Mouse (Mus musculus) forebrain, embryonic 14.5 days (tissue): ENCODE measurements at regions not wholly inside any gene's neighbourhood (a gene's known extent, or its start where the extent isn't known, plus 50 kb on each side); places are given as distances from the start of the nearest gene placed in this dataset.
"Not testable (repeated sequence)": the region's sequence is repeated elsewhere in the genome, so short reads cannot be mapped to it uniquely, and the experiment has no call there.

Experiments
- ATAC-seq: fragments of 200-750 bp; cut with Nextera tagmentation; 2 replicates; pipeline ENCODE4 v1.8.0; 2017; ENCODE audit warnings: mild to moderate bottlenecking, moderate library complexity
- DNase-seq: peaks from one replicate; pipeline ENCODE4 v3.0.0-alpha.2; 2015; ENCODE audit warnings: low spot score
- H3K27ac ChIP-seq: fragments of 300-500 bp; sonication (generic); 2 replicates; pipeline ENCODE4 v1.5.1; 2014; ENCODE audit warnings: low read depth, mild to moderate bottlenecking, control low read depth, low read length, moderate library complexity
- H3K27me3 ChIP-seq: fragments of 300-500 bp; sonication (generic); replicated peaks from 2 replicates; pipeline ENCODE4 v1.6.1; 2014; ENCODE audit warnings: low read length, control low read depth, mixed read lengths; ENCODE audit not compliant: control insufficient read depth, insufficient read depth
- H3K36me3 ChIP-seq: fragments of 300-500 bp; sonication (generic); 2 replicates; pipeline ENCODE4 v1.6.1; 2014; ENCODE audit warnings: low read length, control low read depth; ENCODE audit not compliant: control insufficient read depth, insufficient read depth
- H3K4me1 ChIP-seq: fragments of 300-500 bp; sonication (generic); 2 replicates; pipeline ENCODE4 v1.6.1; 2014; ENCODE audit warnings: antibody characterized with exemption, low read length, control low read depth; ENCODE audit not compliant: control insufficient read depth, insufficient read depth
- H3K4me2 ChIP-seq: fragments of 300-500 bp; sonication (generic); 2 replicates; pipeline ENCODE4 v1.6.1; 2014; ENCODE audit warnings: mild to moderate bottlenecking, control low read depth, low read length
- H3K4me3 ChIP-seq: fragments of 300-500 bp; sonication (generic); 2 replicates; pipeline ENCODE4 v1.5.1; 2014; ENCODE audit warnings: low read depth, low read length, control low read depth
- H3K9ac ChIP-seq: fragments of 300-500 bp; sonication (generic); 2 replicates; pipeline ENCODE4 v1.6.1; 2014; ENCODE audit warnings: mild to moderate bottlenecking, low read length, control low read depth, moderate library complexity
- H3K9me3 ChIP-seq: fragments of 300-500 bp; sonication (generic); replicated peaks from 2 replicates; pipeline ENCODE4 v1.6.1; 2016; ENCODE audit warnings: low read length, control low read depth, mixed read lengths; ENCODE audit not compliant: control insufficient read depth
- WGBS: fragments of 180-500 bp; shearing (Covaris S2); extraction: QIAGEN DNeasy Blood & Tissue Kit; methylation state at CpG from one replicate; pipeline ENCODE4 v1.1.7; 2014; 5-methylcytosine and 5-hydroxymethylcytosine counted together

- H3K27ac ChIP-seq, result no peak overlapping the region
- no peak for DNase-seq
- no peaks in the 10 kb centered on the region for H3K36me3 ChIP-seq
- no peak overlapping the region for H3K9ac ChIP-seq
- no peak overlapping the region for H3K4me2 ChIP-seq
- no peak overlapping the region for H3K4me3 ChIP-seq
- no peaks in the 10 kb centered on the region for H3K9me3 ChIP-seq
- WGBS, result 63% methylated on average over 7 of the region's 7 CpGs
- no peaks in the 10 kb centered on the region for H3K4me1 ChIP-seq
- peaks cover 7% of the 10 kb centered on the region for H3K27me3 ChIP-seq
- no peak for ATAC-seq
These were observed 151.9 kb upstream of the Dmrta1 start for GRCm38 (mm10) chr4:89527326-89527725.

GRCm38 (mm10) chr4:89525525-89525924, 153.7 kb upstream of the Dmrta1 start:
- not testable (repeated sequence) for H3K9me3 ChIP-seq, H3K4me3 ChIP-seq, DNase-seq, ATAC-seq, H3K9ac ChIP-seq, H3K4me2 ChIP-seq, H3K36me3 ChIP-seq, H3K27ac ChIP-seq, H3K4me1 ChIP-seq
- WGBS, result 63% methylated on average over 4 of the region's 4 CpGs
- peaks cover 13% of the 10 kb centered on the region for H3K27me3 ChIP-seq

GRCm38 (mm10) chr4:89524260-89525200, 154.7 kb upstream of the Dmrta1 start:
- 1% methylated on average over 40 of the region's 40 CpGs for WGBS
- Histone ChIP-seq H3K4me2 (peak overlapping the region; percentile 62), H3K9ac (peak overlapping the region; percentile 35; the same call in 1 of the 2 replicates)

GRCm38 (mm10) chr4:89523423-89524259, 155.6 kb upstream of the Dmrta1 start:
- H3K27ac ChIP-seq, result no peak overlapping the region
- no peak for DNase-seq
- H3K9me3 ChIP-seq, result no peaks in the 10 kb centered on the region
- H3K9ac ChIP-seq, result no peak overlapping the region; the same call in 1 of the 2 replicates
- peak overlapping the region; percentile 36; the same call in 1 of the 2 replicates for H3K4me3 ChIP-seq
- H3K4me2 ChIP-seq, result peak overlapping the region; percentile 62
- no peak for ATAC-seq
- H3K27me3 ChIP-seq, result peaks cover 13% of the 10 kb centered on the region
- H3K36me3 ChIP-seq, result no peaks in the 10 kb centered on the region
- no peaks in the 10 kb centered on the region for H3K4me1 ChIP-seq
- WGBS, result 17% methylated on average over 10 of the region's 10 CpGs

More at GRCm38 (mm10) chr4:89524260-89525200, 154.7 kb upstream of the Dmrta1 start:
- peaks cover 13% of the 10 kb centered on the region for H3K27me3 ChIP-seq
- no peaks in the 10 kb centered on the region for H3K9me3 ChIP-seq
- H3K4me3 ChIP-seq, result peak overlapping the region; percentile 36
- peak; percentile 91 for DNase-seq
- no peaks in the 10 kb centered on the region for H3K4me1 ChIP-seq
- no peak overlapping the region for H3K27ac ChIP-seq
- peak; percentile 84 for ATAC-seq
- H3K36me3 ChIP-seq, result no peaks in the 10 kb centered on the region

GRCm38 (mm10) chr4:89518027-89518426, 161.2 kb upstream of the Dmrta1 start:
- Histone ChIP-seq H3K4me1 (no peaks in the 10 kb centered on the region), H3K9me3 (no peaks in the 10 kb centered on the region), H3K9ac (no peak overlapping the region), H3K36me3 (no peaks in the 10 kb centered on the region), H3K4me2 (no peak overlapping the region), H3K27me3 (0 out of 2 replicates have a peak, but pooled peaks cover 6% of the 10 kb centered on the region), H3K4me3 (no peak overlapping the region), H3K27ac (no peak overlapping the region)
- WGBS, result 90% methylated on average over 3 of the region's 3 CpGs
- DNase-seq (no peak), ATAC-seq (no peak)

GRCm38 (mm10) chr4:89515823-89516411, 163.3 kb upstream of the Dmrta1 start:
- no peaks in the 10 kb centered on the region for H3K4me1 ChIP-seq
- H3K9me3 ChIP-seq, result no peaks in the 10 kb centered on the region
- H3K27me3 ChIP-seq, result no peaks in the 10 kb centered on the region
- H3K36me3 ChIP-seq, result no peaks in the 10 kb centered on the region
- no peak overlapping the region for H3K4me2 ChIP-seq
- ATAC-seq (no peak), DNase-seq (no peak)
- WGBS, result 65% methylated on average over 7 of the region's 7 CpGs
- no peak overlapping the region for H3K4me3 ChIP-seq
- H3K27ac ChIP-seq, result no peak overlapping the region
- no peak overlapping the region for H3K9ac ChIP-seq

- no peaks in the 10 kb centered on the region for H3K36me3 ChIP-seq
- no peak overlapping the region for H3K27ac ChIP-seq
- H3K9me3 ChIP-seq, result no peaks in the 10 kb centered on the region
- H3K27me3 ChIP-seq, result no peaks in the 10 kb centered on the region
- no peak overlapping the region for H3K9ac ChIP-seq
- ATAC-seq (no peak), DNase-seq (no peak)
- no peak overlapping the region for H3K4me3 ChIP-seq
- 84% methylated on average over 7 of the region's 7 CpGs for WGBS
- no peaks in the 10 kb centered on the region for H3K4me1 ChIP-seq
- no peak overlapping the region for H3K4me2 ChIP-seq
These were observed 164.3 kb upstream of the Dmrta1 start for GRCm38 (mm10) chr4:89514981-89515380.

GRCm38 (mm10) chr4:89510593-89510992, 168.6 kb upstream of the Dmrta1 start:
- Histone ChIP-seq H3K9me3 (no peaks in the 10 kb centered on the region), H3K27me3 (no peaks in the 10 kb centered on the region), H3K36me3 (no peaks in the 10 kb centered on the region), H3K4me2 (no peak overlapping the region), H3K4me3 (no peak overlapping the region), H3K4me1 (no peaks in the 10 kb centered on the region), H3K27ac (no peak overlapping the region), H3K9ac (no peak overlapping the region)
- 87% methylated on average over 5 of the region's 5 CpGs for WGBS
- ATAC-seq (no peak), DNase-seq (no peak)
